Mouse (Mus musculus): Measurements from ENCODE around the gene Slc4a5. TPM values are rescaled to one million over a fixed set of nuclear protein-coding genes. Genes with fewer than 3 reads are reported as not detected.

The Slc4a5 gene
- total RNA-seq, 2 experiments from 2014 or later: not detected

GRCm38 (mm10) chr6:83350851-83351405, 131.3 kb downstream of the Slc4a5 start:
- no peak for DNase-seq (ENCODE audit: low spot score)

GRCm38 (mm10) chr6:83351490-83352160, 132.0 kb downstream of the Slc4a5 start:
- no peak for DNase-seq (ENCODE audit: low spot score)

- no peak for DNase-seq (ENCODE audit: low spot score)
Observed at GRCm38 (mm10) chr6:83352666-83353410, 133.2 kb downstream of the Slc4a5 start.

Other genes starting within 250 kb of the Slc4a5 start
- gene Dok1, start 186.4 kb upstream of the Slc4a5 start, total RNA-seq (2021): 1 to 10 TPM; 1.1 to 1.4 TPM
- 1 to 10 TPM; 1.2 to 1.4 TPM for gene Loxl3, start 185.7 kb upstream of the Slc4a5 start, total RNA-seq (2021)
- 100 to 1,000 TPM in 1 of 2 experiments, 10 to 100 TPM in 1; 94.0 to 101 TPM for gene Aup1, start 165.3 kb upstream of the Slc4a5 start, total RNA-seq (2021)
- 10 to 100 TPM; 15.3 to 17.4 TPM for gene Htra2, start 164.6 kb upstream of the Slc4a5 start, total RNA-seq (2021)
- under 1 TPM; 0.27 to 0.45 TPM for gene Dqx1, start 162.0 kb upstream of the Slc4a5 start, total RNA-seq (2021)
- not detected for gene Tlx2, start 149.5 kb upstream of the Slc4a5 start, total RNA-seq (2021)
- 1 to 10 TPM; 9.1 to 9.3 TPM for gene Pcgf1, start 142.0 kb upstream of the Slc4a5 start, total RNA-seq (2021)
- gene Lbx2, start 133.5 kb upstream of the Slc4a5 start, total RNA-seq (2021): under 1 TPM; 0.28 to 0.39 TPM
- under 1 TPM; 0.90 to 0.94 TPM for gene Ccdc142, start 118.2 kb upstream of the Slc4a5 start, total RNA-seq (2021)
- gene Gm42688, start 118.2 kb upstream of the Slc4a5 start, total RNA-seq (2021): under 1 TPM; 0.53 to 0.76 TPM
- gene Mrpl53, start 110.8 kb upstream of the Slc4a5 start, total RNA-seq (2021): 100 to 1,000 TPM; 102 TPM
- gene Mogs, start 104.3 kb upstream of the Slc4a5 start, total RNA-seq (2021): 1 to 10 TPM; 6.2 to 6.5 TPM
- gene Wbp1, start 98.3 kb upstream of the Slc4a5 start, total RNA-seq (2021): 10 to 100 TPM; 46.4 to 46.7 TPM
- 10 to 100 TPM; 15.6 to 15.7 TPM for gene Ino80b, start 94.4 kb upstream of the Slc4a5 start, total RNA-seq (2021)
- gene Rtkn, start 84.4 kb upstream of the Slc4a5 start, total RNA-seq (2021): 10 to 100 TPM in 1 of 2 experiments, 1 to 10 TPM in 1; 9.3 to 11.7 TPM
- 1 to 10 TPM; 1.2 to 1.9 TPM for gene Wdr54, start 63.4 kb upstream of the Slc4a5 start, total RNA-seq (2021)
- under 1 TPM in 1 of 2 experiments, not detected in 1; 0.14 TPM for gene 1700003E16Rik, start 63.4 kb upstream of the Slc4a5 start, total RNA-seq (2021)
- 100 to 1,000 TPM; 124 to 133 TPM for gene Dctn1, start 53.9 kb upstream of the Slc4a5 start, total RNA-seq (2021)
- 1 to 10 TPM; 3.0 to 3.2 TPM for gene Mthfd2, start 106.1 kb downstream of the Slc4a5 start, total RNA-seq (2021)
- 10 to 100 TPM in 1 of 2 experiments, 1 to 10 TPM in 1; 8.0 to 12.4 TPM for gene Mob1a, start 106.2 kb downstream of the Slc4a5 start, total RNA-seq (2021)
- 100 to 1,000 TPM; 249 to 275 TPM for gene Bola3, start 129.3 kb downstream of the Slc4a5 start, total RNA-seq (2021)
- gene Tet3, start 239.3 kb downstream of the Slc4a5 start, total RNA-seq (2021): 10 to 100 TPM; 10.9 to 13.4 TPM